Mouse (Mus musculus): Measurements from ENCODE around the gene Agap3.

Gene Agap3

DNA sequence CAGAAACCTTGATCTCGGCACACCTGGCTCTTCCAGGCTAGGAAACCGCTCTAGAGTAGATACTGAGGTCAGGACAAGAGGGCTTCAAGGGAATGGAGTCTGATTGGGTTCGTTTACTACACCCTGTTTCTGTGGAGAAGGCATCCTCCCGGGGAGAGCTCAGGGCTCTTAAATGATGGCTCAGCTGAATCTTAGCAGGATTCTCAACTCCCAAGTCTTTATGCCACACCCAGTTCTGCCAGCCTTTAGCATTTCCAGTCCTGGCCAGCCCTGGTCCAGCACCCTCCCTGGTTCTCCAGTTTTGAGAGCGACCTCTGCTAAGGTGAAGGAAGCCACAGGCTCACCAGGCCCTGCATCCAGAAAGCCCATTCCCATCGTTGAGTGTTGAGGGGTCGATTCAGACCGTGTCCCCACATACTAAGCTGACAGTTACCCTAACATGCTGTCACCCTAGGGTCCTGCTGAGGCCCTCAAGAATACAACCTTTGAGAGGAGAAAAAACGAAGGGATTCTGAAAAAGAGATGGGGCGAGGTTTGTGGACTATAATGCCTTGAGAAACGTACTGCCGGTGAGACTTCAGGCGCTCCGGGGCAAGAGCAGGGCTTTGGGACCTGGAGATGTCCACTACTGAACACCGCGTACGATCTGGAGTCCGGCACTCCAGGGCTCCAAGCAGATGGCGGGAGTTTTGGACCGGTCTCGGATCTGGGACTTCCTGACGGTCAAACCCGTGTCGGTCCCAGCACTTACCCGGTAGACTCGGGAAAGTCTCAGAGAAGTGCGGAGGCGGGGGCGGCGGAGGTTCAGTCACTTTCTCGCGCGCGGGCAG, 73.6 kb downstream of the Agap3 start:
- no peak for DNase-seq

DNA sequence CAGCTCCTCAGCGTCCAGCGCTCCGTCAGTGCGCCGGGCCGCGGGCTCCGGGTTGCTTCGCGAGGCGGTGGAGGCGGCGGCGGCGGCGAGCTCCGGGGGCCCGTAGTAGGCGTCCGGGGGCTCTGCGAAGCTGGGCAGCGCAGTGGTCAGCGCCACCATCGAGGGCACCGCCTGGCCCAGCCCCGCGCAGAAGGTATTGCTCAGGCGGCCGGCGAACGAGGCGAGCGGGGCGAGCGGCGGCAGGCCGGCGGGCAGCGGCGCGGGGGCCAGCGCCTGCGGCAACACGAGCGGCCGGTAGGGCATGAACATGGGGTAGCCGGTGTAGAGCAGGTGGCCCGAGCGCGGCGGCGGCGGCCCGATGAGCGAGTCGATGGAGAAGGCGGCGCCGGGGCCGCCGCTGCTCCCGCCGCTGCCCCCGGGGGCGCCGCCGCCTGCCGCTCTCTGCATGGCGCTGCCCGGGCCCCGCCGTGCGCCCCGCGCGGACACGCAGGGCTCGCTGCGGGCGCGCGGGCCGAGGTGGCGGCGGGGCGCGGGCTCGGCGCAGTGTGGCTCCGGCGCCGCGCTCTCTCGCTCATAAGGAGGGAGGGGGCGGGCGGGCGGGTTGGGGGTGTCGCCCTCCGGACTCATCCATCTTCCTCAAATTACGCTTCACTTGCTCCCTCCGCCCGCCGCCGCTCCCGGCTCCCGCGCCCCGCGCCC, 74.4 kb downstream of the Agap3 start:
- DNase-seq: no peak

DNA sequence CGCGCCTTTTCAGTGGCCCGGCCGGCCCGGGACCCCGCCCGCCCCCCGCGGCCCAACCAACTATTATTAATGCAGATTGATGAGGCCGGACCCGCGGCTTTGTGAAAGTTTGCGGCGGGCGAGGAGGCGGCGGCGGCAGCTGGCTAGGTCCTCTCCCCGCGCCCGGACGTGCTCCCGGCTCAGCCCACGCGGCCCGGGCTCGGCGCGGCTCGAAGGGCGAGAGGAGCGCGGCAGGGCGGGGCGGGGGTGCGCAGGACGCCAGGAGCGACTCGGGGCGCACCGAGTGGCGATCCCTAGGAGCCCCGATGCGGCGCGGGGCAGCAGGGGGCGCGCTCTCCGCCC, 74.9 kb downstream of the Agap3 start, which contains the start of gene Gbx1:
Gene Gbx1, minus strand, starts transcription at position 314 of the 342 bp plus-strand sequence.
- DNase-seq: no peak

DNA sequence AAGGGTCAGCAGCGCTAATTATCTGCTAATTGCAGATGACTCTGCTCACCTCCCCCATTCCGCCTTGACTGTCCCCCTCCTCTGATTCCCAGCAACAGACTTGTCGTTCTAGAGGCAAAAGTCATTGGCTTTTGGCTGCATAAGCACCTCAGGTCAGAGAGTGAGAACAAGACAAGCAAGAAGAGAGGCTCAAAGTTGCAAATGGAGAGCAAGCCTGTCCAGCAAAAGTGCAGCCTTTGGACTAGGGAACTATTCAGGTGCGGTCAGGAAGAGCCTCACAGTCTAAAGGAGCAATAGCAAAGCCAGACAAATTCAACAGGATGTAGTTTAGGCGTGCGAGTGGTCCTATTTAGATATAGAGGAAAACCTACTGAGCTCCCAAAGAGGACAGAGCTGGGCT, 75.8 kb downstream of the Agap3 start:
- DNase-seq: no peak

DNA sequence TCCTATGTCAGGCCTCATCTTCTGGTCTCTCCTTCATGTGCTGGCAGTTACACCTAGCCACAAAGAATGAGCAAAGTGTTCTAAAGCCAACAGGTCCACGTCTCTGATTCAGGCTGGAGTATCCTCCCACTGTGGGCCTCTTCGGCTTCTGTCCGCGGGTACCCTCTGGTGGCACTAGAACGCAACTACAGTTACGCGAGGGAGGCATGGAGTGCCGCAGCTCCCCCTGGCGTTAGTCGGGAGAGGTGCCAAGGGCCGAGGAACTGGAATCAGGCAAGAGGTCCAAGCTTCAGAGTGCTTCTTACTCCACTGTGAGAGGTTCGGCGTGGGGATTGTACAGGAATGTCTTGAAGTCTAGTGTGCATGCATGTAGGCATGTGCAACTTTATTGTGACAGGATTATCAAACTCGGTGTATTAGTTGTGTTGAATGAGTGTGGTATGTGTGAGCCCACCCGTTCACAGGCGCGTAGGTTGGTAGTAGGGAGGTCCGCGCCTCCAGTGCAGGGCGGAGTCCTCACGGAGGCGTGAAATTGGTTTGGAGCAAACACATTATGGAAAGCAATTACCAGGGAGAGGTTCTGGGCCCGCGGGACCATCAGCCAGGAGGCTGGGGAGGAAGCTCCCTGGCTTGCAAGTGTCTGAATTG, 78.2 kb downstream of the Agap3 start:
- DNase-seq: peak; percentile 83 to 94

DNA sequence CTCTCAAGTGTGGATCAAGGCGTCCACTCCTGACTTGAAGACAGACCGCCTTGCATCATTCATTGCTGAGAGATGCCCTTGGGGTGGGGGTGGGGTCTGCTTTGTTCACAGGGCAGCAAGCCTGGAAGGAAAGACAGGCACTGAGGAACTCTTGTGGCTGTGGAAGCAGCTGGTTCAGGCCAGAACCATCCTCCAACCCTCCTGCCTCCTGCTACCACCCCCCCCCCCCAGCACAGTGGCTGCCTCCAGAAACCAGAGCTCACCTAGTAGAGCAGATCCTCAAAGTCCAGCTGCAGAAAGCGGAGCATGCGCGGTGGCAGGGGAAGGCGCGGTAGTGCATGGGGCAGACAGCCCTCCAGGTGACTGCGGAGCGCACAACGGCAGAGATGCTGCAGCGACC, 81.4 kb downstream of the Agap3 start:
- DNase-seq: no peak

DNA sequence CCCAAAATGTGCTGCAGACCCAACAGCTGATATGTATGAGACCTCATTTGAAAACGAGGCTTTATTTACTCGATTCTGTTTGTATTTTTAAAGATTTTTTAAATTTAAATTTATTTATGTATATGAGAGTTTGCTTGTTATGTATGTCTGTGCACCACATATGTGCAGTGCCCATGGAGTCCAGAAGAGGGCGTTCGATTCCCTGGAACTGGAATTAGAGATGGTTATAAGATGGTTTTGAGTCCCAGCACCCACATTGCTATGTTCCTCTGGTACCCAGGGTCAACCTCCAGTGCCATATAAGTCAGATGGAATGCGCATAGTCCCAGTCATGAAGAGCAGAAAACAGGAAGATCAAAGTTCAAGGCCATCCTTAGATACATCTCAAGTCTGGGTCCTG, 82.3 kb downstream of the Agap3 start:
- DNase-seq: peak in 1 of 2 experiments; percentile 19

DNA sequence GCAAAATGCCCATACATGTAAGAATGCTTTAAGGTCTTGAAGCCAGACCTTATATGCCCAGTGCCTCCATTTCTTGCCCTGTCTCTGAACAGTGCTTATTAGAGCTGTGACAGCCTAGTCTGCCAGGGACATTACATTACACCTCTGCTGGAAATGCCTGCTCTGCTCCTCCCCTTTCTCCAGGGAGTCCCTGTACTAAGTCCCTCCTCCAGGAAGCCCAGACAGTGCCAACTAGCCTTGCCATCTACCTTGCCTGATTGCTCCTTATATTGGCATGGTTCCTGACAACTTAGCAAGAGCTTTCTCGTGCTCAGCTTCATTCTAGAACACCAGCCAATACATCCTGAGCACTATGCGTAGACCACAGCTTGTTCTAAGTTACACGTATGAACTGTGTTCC, 83.8 kb downstream of the Agap3 start:
- peak; percentile 16 to 22 for DNase-seq

DNA sequence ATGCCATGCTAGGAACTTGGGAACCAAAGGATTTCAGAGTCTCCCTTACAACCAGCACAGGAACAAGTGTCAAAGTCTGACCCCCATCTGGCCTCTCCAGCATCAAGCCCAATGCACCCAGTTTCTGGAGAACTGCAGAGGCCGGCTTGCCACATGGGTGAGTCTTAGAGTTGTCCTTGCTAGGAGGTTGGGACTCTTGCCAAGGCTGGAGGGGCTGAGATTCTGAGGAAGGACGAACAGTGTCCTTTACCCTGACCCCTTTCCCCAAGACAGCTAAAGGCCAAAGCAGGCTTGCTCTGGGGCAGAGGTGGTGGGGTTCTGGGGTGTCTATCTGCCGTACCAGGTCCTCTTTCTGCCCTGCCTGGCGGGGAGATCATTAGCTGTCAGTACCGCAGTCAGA, 84.5 kb downstream of the Agap3 start:
- no peak for DNase-seq

DNA sequence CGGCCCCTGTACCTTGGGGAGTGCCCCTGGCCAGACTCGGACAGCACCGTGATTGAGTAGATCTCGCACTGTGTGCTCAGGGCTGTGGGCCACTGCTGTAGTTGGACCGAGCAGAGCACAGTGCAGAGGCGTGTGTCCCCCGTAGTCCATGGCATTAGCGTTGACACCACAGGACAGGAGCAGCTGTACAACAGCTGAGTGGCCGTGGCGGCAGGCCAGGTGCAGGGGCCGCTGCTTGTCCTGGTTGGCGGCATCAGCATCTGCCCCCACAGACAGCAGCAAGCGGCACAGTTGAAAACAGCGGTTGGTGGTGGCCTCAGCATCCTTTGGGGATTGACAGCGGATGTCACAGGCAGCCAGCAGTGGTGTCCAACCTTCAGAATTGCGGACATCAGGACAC, 85.6 kb downstream of the Agap3 start:
- no peak for DNase-seq

DNA sequence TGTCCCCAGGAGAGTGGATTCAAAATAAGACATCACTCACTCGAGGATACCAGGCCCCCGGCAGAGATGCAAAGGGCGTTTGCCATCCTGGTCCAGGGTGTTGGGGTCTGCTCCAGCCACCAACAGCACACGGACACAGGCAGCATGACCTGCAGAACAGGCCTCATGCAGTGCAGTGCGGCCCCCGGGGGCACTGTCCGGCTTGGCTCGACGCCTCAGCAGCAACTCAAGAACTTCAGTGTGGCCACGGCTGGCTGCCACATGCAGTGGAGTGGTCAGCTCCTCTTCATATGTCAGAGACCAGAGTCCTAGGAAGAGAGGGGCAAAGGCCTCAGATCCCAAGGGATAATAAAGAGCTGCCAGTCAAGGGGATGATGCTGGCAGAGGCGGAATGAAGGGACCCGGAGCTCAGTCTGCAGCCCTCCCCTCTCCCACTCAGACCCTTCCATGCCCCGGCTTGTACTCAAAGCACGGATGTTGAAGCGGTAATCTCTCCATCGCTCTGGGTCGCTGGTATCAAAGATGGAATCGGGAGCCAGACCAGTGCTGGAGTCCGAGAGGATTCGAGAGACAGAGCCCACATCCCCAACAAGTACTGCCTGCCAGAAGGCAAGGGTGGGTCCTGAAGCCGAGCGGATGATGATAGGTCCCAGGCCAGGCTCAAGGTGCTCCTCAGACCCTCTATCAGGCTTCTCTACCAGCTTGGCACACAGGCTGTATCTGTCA, 87.8 kb downstream of the Agap3 start:
- no peak for DNase-seq

DNA sequence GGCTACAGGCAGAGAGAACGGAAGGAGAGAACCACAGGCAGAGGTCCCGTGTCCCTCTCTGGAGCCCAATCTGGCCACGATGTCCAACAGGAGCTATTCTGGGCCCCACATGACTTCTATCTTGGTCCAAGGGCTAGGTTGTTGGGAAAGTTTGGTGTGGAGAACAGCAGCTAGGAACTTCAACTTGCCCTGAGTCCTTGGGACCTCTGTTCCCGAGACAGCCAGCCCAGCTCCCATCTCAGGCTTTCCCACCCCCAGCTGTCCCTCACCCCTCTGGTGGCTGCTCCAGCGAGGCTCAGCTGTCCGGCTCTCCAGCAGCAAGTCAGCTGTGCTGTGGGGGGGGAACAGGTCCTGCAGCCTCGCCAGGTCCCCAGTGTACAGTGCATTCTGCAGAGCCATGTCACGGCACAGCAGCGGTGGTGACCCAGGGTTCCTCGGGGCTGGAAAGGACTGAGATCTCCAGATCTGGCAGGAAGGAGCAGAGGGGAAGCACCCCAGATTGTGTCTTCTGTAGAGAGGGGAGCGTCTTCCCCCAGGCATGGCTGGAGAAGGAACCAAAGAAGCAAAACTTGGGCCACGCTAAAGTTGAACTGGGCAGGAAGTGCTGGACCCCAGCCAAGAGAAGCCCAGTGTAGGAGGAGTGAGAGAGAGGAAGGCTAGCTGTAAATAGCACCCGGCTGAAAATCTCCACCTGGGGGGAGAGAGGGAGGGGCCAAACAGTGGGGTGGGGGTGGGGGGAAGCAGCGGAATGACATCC, 88.6 kb downstream of the Agap3 start, which contains the start of gene Asb10:
Gene Asb10, minus strand, starts transcription at position 592 of the 757 bp plus-strand sequence.
- peak; percentile 21 to 35 for DNase-seq

DNA sequence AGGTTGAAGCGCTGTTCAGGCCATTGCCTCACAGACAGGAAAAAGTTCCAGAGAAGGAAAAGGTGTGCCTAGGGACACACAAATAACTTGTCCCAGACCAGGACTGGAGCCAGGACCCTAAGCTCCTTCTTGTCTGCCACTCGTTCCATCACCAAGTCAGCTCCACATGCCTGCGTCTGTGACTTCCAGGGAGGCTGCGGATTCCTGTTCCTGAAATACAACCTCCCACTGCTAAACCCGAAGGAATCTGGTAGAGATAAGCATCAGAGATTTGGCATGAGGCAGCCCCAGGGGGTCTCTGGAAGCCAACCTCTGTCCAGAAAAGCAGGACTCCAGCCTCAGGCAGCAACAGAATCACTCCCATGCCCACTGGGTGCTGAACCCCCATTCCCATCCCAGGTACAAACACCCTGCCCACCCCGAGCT, 89.2 kb downstream of the Agap3 start:
- no peak for DNase-seq

DNA sequence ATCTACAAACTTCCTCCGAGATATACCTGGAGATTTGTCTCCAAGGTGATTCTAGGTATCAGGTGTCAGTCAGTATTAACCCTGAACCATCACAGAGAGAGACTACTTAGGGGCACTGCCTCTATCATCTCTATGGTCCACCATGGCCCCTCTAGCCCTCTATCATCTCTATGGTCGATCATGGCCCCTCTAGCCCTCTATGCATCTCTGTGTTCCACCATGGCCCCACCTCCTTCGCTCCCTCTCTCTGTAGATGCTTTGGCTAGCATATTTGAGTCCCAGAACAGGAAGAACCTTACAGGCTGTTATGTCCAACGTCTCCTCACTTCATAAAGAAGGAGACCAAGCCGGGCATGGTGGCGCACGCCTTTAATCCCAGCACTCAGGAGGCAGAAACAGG, 90.7 kb downstream of the Agap3 start:
- no peak for DNase-seq

DNA sequence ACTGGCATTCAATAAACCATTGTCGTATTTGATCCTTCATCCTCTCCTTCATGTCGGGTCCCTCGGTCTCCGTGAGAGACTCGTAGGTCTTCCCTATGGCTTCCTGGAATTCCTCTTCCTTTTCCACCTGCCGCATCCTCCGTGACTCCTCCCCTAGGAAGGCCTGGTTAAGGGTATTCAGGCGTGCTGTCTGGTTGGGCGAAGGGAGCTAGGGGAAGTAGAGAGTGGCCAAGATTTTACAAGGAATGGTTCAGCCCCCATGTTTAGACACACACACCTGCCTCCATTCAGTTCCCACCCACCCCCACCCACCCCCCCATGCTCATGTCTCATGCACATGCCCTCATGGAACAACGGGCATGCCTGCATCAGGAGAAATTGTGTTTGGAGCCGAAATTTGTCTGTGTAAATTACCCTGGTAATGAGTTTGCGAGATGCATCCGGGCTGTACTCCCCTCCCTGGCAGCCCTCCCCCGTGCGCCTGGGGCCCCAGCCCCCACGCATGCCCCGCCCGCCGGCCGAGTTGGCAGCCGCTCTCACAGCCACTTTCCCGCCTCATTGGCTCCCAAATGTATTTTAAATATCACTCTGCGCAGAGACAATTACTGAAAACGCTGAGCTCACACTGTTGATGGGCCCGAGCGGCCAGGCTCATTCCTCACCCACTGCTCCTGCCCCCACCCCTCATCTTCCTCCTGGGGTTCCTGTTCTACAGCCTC, 98.8 kb downstream of the Agap3 start:
- peak in 1 of 2 experiments; percentile 11 for DNase-seq

DNA sequence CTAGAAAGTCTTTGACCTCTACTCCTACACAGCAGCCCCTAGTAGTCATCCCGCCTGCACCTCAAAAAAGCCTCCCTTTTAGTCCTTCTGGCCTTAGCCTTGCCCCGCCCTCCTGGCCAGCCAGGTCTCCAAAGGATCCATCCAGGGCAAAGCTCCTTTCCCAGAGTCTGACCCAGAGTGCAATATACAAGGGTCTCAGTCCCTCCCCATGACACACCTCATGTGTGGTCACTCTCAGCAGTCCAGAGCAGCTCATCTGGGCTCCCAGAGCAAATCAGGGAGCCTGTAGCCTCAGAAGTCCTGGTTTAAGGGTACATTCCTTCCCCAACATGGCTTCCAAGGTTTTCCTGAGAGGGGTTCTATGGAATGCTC, 99.3 kb downstream of the Agap3 start:
- DNase-seq: no peak

Data from kidney, adult 8-10 months (tissue).